Mouse (Mus musculus): ENCODE data around the gene Gria1. TPM values are rescaled to one million over a fixed set of nuclear protein-coding genes. Genes with fewer than 3 reads are reported as not detected.

The Gria1 gene
- total and polyA plus RNA-seq, 2 experiments from 2014 or later: 61.8 to 76.1 TPM

DNA sequence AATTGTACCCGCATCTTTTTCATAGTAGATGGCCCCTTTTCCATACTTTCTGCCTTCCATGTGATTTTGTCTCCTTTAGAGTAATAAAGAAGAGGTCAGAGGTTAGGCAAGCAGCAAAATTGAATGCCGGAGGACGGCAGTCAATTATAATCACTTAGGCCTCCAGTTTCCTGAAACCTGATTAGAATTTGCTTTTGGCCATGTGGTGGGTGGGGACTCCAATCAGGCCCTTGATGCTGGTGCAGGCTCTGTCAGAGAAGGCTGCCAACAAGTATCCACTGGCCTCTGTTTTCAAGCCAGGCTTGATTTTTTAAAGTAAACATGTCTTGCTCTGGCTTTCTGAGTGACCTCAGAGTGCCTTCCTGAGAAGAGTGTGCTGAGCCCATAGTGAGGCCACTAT lies 6.6 kb upstream of the Gria1 start:
- H3K9me3 ChIP-seq (ENCODE audit: low read length): no peaks in the 10 kb centered on the region
- no peak overlapping the region for H3K9ac ChIP-seq (replicated peaks; ENCODE audit: low read length, poor library complexity, severe bottlenecking)
- H3K27me3 ChIP-seq (ENCODE audit: insufficient read depth, low read length): no peaks in the 10 kb centered on the region
- no peak overlapping the region for H3K4me2 ChIP-seq (ENCODE audit: low read depth, low read length, poor library complexity, severe bottlenecking)
- no peak overlapping the region for H3K4me3 ChIP-seq (ENCODE audit: low read depth, low read length)
- WGBS: 55% methylated on average over 3 of the region's 3 CpGs
- H3K36me3 ChIP-seq (ENCODE audit: insufficient read depth, low read length): no peaks in the 10 kb centered on the region
- no peaks in the 10 kb centered on the region for H3K4me1 ChIP-seq (ENCODE audit: insufficient read depth, low read length)
- no peak overlapping the region for H3K27ac ChIP-seq (ENCODE audit: low read depth, low read length)
- ATAC-seq (ENCODE audit: low FRiP score) (no peak), DNase-seq (ENCODE audit: low spot score) (no peak)
- no peak for TF ChIP-seq CTCF (IDR thresholded peaks at IDR 0.05)

DNA sequence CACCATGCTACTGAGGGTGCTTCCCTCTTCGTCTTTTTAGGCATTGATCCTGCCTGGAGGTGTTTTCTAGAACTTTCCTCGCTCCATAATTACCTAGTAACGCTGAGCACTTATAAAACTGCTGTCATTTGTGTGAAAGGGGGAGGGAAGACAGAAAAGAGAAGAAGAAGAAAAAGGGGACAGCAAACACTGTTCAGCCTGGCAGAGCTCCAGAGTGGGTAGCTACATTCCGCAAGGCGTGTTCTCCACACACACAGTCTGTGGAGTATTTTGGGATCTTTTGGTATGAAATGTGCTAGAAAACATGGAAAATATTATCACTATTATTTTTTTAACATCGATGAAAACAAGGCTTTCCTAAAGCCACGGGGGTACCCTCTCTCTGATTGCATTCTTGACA lies 5.8 kb upstream of the Gria1 start:
- Histone ChIP-seq H3K4me2 (ENCODE audit: low read depth, low read length, poor library complexity, severe bottlenecking) (no peak overlapping the region), H3K36me3 (ENCODE audit: insufficient read depth, low read length) (no peaks in the 10 kb centered on the region), H3K27me3 (ENCODE audit: insufficient read depth, low read length) (no peaks in the 10 kb centered on the region), H3K4me3 (ENCODE audit: low read depth, low read length) (no peak overlapping the region), H3K27ac (ENCODE audit: low read depth, low read length) (no peak overlapping the region), H3K4me1 (ENCODE audit: insufficient read depth, low read length) (0 out of 2 replicates have a peak, but pooled peaks cover 2% of the 10 kb centered on the region), H3K9ac (replicated peaks; ENCODE audit: low read length, poor library complexity, severe bottlenecking) (no peak overlapping the region), H3K9me3 (ENCODE audit: low read length) (no peaks in the 10 kb centered on the region)
- no peak for TF ChIP-seq CTCF (IDR thresholded peaks at IDR 0.05)
- DNase-seq (ENCODE audit: low spot score): no peak
- WGBS: 81% methylated on average over 7 of the region's 7 CpGs
- ATAC-seq (ENCODE audit: low FRiP score): no peak

DNA sequence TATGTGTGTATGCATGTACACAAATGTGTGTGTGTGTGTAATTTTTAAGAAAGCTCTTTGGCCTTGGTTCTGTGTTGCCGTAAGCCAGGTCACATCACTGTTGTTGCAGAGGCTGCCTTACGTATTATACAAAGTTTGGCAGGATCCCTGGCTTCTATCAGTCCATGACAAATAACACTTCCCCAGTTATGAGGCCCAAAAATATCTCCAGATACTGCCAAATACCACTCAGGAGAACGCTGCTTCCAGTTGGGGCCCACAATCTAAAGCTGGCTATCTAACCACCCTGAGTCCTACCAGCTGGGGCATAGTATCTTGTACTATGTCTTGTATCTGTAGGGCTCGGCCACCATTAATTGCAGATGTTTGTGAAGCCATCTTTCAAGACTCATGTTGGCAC lies 3.4 kb upstream of the Gria1 start:
- WGBS: 96% methylated on average over 4 of the region's 4 CpGs
- H3K4me1 ChIP-seq (ENCODE audit: insufficient read depth, low read length): 0 out of 2 replicates have a peak, but pooled peaks cover 4% of the 10 kb centered on the region
- H3K9ac ChIP-seq (replicated peaks; ENCODE audit: low read length, poor library complexity, severe bottlenecking): no peak overlapping the region

DNA sequence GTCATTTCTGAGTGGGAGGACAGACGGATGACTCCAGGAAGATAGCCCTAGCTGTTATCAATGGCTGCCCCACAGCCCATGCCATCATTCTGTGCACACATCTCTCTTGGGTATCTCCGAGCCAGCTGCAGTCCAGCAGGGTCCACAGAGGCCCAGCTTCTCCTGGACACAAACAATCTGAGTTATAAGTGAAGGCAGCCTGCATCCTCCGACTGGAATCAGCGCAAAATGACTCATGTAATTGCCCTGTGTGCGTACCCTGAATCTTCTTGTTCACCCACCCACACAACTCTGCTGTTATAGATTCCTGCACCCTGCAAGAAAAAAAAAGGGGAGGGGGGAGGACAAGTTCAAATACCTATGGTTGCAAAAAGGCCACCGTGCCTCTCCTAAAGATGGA lies 576 bp upstream of the Gria1 start:
- Histone ChIP-seq H3K4me3 (ENCODE audit: low read depth, low read length) (peak overlapping the region; percentile 55; the same call in 1 of the 2 replicates), H3K4me1 (ENCODE audit: insufficient read depth, low read length) (0 out of 2 replicates have a peak, but pooled peaks cover 6% of the 10 kb centered on the region), H3K36me3 (ENCODE audit: insufficient read depth, low read length) (no peaks in the 10 kb centered on the region), H3K9me3 (ENCODE audit: low read length) (no peaks in the 10 kb centered on the region), H3K27ac (ENCODE audit: low read depth, low read length) (peak overlapping the region; percentile 47; the same call in 1 of the 2 replicates), H3K9ac (replicated peaks; ENCODE audit: low read length, poor library complexity, severe bottlenecking) (0 out of 2 replicates have a peak overlapping the region, but pooled peaks have one; percentile 60), H3K27me3 (ENCODE audit: insufficient read depth, low read length) (no peaks in the 10 kb centered on the region), H3K4me2 (ENCODE audit: low read depth, low read length, poor library complexity, severe bottlenecking) (peak overlapping the region; percentile 70)
- 79% methylated on average over 6 of the region's 6 CpGs for WGBS
- ATAC-seq (ENCODE audit: low FRiP score): no peak
- no peak for DNase-seq (ENCODE audit: low spot score)
- no peak for TF ChIP-seq CTCF (IDR thresholded peaks at IDR 0.05)

More for the DNA sequence above, 3.4 kb upstream of the Gria1 start:
- Histone ChIP-seq H3K27ac (ENCODE audit: low read depth, low read length) (no peak overlapping the region), H3K4me3 (ENCODE audit: low read depth, low read length) (no peak overlapping the region), H3K9me3 (ENCODE audit: low read length) (no peaks in the 10 kb centered on the region), H3K27me3 (ENCODE audit: insufficient read depth, low read length) (no peaks in the 10 kb centered on the region), H3K36me3 (ENCODE audit: insufficient read depth, low read length) (no peaks in the 10 kb centered on the region), H3K4me2 (ENCODE audit: low read depth, low read length, poor library complexity, severe bottlenecking) (no peak overlapping the region)
- no peak for DNase-seq (ENCODE audit: low spot score)
- no peak for TF ChIP-seq CTCF (IDR thresholded peaks at IDR 0.05)
- no peak for ATAC-seq (ENCODE audit: low FRiP score)

DNA sequence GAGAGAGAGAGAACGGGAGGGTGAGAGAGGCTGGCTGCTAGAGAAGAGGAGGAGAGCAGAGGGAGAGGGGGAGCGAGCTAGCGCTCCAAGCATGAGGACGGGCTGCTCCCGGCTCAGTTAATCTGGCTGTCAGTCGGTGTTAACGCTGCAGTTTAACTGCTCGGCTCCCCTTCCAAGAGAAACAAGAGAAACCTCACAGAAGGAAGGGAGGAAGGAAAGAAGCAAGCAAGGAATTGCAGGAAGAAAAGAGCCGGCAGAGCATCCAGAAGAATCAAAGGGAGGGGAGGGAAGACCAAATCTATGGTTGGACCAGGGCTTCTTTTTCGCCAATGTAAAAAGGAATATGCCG lies 478 bp downstream of the Gria1 start:
- peak overlapping the region; percentile 55 for H3K4me3 ChIP-seq (ENCODE audit: low read depth, low read length)
- 0 out of 2 replicates have a peak, but pooled peaks cover 6% of the 10 kb centered on the region for H3K4me1 ChIP-seq (ENCODE audit: insufficient read depth, low read length)
- H3K4me2 ChIP-seq (ENCODE audit: low read depth, low read length, poor library complexity, severe bottlenecking): peak overlapping the region; percentile 70
- TF ChIP-seq CTCF (IDR thresholded peaks at IDR 0.05): no peak
- H3K9me3 ChIP-seq (ENCODE audit: low read length): no peaks in the 10 kb centered on the region
- ATAC-seq (ENCODE audit: low FRiP score) (peak; percentile 62; the same call in 1 of the 2 replicates), DNase-seq (ENCODE audit: low spot score) (peak; percentile 71)
- no peaks in the 10 kb centered on the region for H3K36me3 ChIP-seq (ENCODE audit: insufficient read depth, low read length)
- peak overlapping the region; percentile 60 for H3K9ac ChIP-seq (replicated peaks; ENCODE audit: low read length, poor library complexity, severe bottlenecking)
- 2% methylated on average over 11 of the region's 11 CpGs for WGBS
- H3K27me3 ChIP-seq (ENCODE audit: insufficient read depth, low read length): no peaks in the 10 kb centered on the region
- peak overlapping the region; percentile 78 for H3K27ac ChIP-seq (ENCODE audit: low read depth, low read length)

DNA sequence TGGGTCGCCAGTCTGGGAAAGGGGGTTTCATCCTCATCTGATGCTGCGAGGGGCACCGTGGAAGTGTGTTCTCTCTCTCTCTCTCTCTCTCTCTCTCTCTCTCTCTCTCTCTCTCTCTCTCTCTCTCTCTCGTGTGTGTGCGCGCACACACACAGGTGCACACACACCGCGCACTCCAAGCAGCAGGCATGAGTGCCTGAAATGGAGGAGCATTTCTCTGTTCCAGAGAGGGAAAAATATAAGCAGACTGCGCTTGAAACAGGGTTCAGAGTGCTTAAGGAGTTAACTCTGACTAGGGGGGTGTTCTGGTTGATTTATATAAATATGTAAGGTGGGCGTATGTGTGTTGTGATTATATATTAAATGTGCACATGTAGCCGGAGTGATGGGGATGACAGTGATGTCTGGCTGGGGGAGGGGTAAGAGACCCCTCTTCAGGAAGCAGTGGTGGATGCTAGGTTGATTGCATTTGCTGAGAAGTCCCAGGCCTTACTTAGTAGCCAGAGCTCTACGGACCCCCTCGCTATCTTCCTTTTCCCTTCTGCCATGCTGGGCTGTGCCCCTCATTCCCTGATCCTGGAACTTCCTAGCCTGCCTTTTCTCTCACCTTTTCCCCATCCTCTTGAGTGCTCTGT lies 1.2 kb downstream of the Gria1 start:
- no peak for ATAC-seq (ENCODE audit: low FRiP score)

More for the DNA sequence above, 1.2 kb downstream of the Gria1 start:
- Histone ChIP-seq H3K27ac (ENCODE audit: low read depth, low read length) (peak overlapping the region; percentile 78; the same call in 1 of the 2 replicates), H3K4me3 (ENCODE audit: low read depth, low read length) (peak overlapping the region; percentile 55), H3K36me3 (ENCODE audit: insufficient read depth, low read length) (no peaks in the 10 kb centered on the region), H3K27me3 (ENCODE audit: insufficient read depth, low read length) (no peaks in the 10 kb centered on the region), H3K4me1 (ENCODE audit: insufficient read depth, low read length) (0 out of 2 replicates have a peak, but pooled peaks cover 6% of the 10 kb centered on the region), H3K9me3 (ENCODE audit: low read length) (no peaks in the 10 kb centered on the region), H3K9ac (replicated peaks; ENCODE audit: low read length, poor library complexity, severe bottlenecking) (peak overlapping the region; percentile 60), H3K4me2 (ENCODE audit: low read depth, low read length, poor library complexity, severe bottlenecking) (peak overlapping the region; percentile 70)
- TF ChIP-seq CTCF (IDR thresholded peaks at IDR 0.05): no peak
- 15% methylated on average over 13 of the region's 13 CpGs for WGBS
- no peak for DNase-seq (ENCODE audit: low spot score)
